Mouse (Mus musculus) megakaryocyte, embryonic 14.5 days (primary cell): ENCODE results near the gene Ttc27.

Experiments
- FLI1 ChIP-seq: IDR thresholded peaks from 2 replicates; pipeline ENCODE4 v1.6.1; 2012; ENCODE audit warnings: low read length, inconsistent platforms, mixed read lengths
- GATA1 ChIP-seq: IDR thresholded peaks from 3 replicates; pipeline ENCODE4 v1.6.1; 2012; ENCODE audit warnings: mixed read lengths, low read length, inconsistent platforms, borderline replicate concordance

DNA sequence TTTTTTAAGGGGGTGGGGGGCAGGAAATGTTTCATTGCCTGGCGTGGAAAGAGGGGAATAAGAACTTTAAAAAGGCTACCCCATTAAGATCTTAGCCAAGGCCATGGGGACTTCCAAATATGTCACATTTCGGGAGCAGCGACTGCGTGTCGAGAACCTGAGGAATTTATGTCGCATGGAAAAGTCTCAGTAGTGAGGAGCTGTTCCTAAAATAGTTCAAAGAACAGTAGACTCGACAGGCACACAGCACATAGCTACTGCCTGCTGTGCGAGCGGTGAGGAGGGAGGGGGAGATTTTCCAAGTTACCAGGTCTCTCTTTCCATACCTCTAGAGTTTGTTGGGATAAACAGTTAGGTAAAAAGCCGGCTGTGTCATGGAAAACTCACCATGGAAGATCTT, 159.4 kb downstream of the Ttc27 start:
- no peak for TF ChIP-seq GATA1
- no peak for TF ChIP-seq FLI1
